Mouse (Mus musculus): ENCODE data around the gene Wdr31. TPM values are rescaled to one million over a fixed set of nuclear protein-coding genes. Genes with fewer than 3 reads are reported as not detected.

Wdr31 gene
- polyA plus RNA-seq, 1 experiment, result not detected

DNA sequence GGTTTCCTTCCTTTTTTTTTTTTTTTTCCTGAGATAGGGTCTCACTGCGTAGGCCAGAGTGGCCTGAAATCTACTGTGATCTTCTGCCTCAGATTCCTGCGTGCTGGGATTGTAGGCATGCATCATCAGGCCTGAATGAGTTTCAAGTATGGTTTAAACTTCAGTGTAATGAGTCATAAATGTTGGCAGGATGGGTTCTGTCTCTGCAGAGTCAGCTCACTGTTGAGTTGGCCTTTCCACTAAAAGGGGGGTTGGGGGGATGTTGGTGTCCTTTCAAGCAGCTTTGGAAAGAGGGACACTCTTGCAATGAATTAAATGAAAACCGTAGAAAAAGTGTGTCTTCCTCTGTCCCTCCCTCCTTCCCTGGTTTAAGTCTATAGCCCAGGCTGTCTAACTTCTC, 71.7 kb downstream of the Wdr31 start:
- no peaks in the 10 kb centered on the region for H3K4me1 ChIP-seq (ENCODE audit: control insufficient read depth, insufficient read depth, low read length)
- 75% methylated on average over 3 of the region's 3 CpGs for WGBS
- no peak overlapping the region for H3K4me3 ChIP-seq (ENCODE audit: insufficient read depth, low read depth, low read length)
- no peak for TF ChIP-seq POLR2A (IDR thresholded peaks at IDR 0.05; ENCODE audit: insufficient read depth, low read depth, low read length)
- no peak for TF ChIP-seq CTCF (IDR thresholded peaks at IDR 0.05; ENCODE audit: insufficient read depth, low read depth, low read length)
- no peak overlapping the region for H3K27ac ChIP-seq (ENCODE audit: insufficient read depth, low read depth, low read length)

Other genes with a start within 250 kb of the Wdr31 start
- not detected in 2 replicates for gene Zfp37, start 239.8 kb downstream of the Wdr31 start, polyA plus RNA-seq (2012; ENCODE audit: insufficient read depth, insufficient read length, low replicate concordance, missing spikeins)
- not detected in 2 replicates for gene Slc31a2, start 208.3 kb downstream of the Wdr31 start, polyA plus RNA-seq (2012; ENCODE audit: insufficient read depth, insufficient read length, low replicate concordance, missing spikeins)
- not detected in 2 replicates for gene Fkbp15, start 110.3 kb downstream of the Wdr31 start, polyA plus RNA-seq (2012; ENCODE audit: insufficient read depth, insufficient read length, low replicate concordance, missing spikeins)
- gene Slc31a1, start 110.2 kb downstream of the Wdr31 start, polyA plus RNA-seq (2012; ENCODE audit: insufficient read depth, insufficient read length, low replicate concordance, missing spikeins), result not detected in 2 replicates
- gene Cdc26, start 62.3 kb downstream of the Wdr31 start, polyA plus RNA-seq (2012; ENCODE audit: insufficient read depth, insufficient read length, low replicate concordance, missing spikeins), result not detected in 2 replicates
- not detected in 2 replicates for gene Prpf4, start 62.1 kb downstream of the Wdr31 start, polyA plus RNA-seq (2012; ENCODE audit: insufficient read depth, insufficient read length, low replicate concordance, missing spikeins)
- not detected in 2 replicates for gene Rnf183, start 35.6 kb downstream of the Wdr31 start, polyA plus RNA-seq (2012; ENCODE audit: insufficient read depth, insufficient read length, low replicate concordance, missing spikeins)
- not detected in 2 replicates for gene Bspry, start 9.2 kb upstream of the Wdr31 start, polyA plus RNA-seq (2012; ENCODE audit: insufficient read depth, insufficient read length, low replicate concordance, missing spikeins)
- gene Hdhd3, start 32.6 kb upstream of the Wdr31 start, polyA plus RNA-seq (2012; ENCODE audit: insufficient read depth, insufficient read length, low replicate concordance, missing spikeins), result not detected in 2 replicates
- gene Alad, start 49.0 kb upstream of the Wdr31 start, polyA plus RNA-seq (2012; ENCODE audit: insufficient read depth, insufficient read length, low replicate concordance, missing spikeins), result not detected in 2 replicates
- not detected in 2 replicates for gene Pole3, start 54.2 kb upstream of the Wdr31 start, polyA plus RNA-seq (2012; ENCODE audit: insufficient read depth, insufficient read length, low replicate concordance, missing spikeins)
- not detected in 2 replicates for gene 4933430I17Rik, start 54.5 kb upstream of the Wdr31 start, polyA plus RNA-seq (2012; ENCODE audit: insufficient read depth, insufficient read length, low replicate concordance, missing spikeins)
- gene Rgs3, start 89.0 kb upstream of the Wdr31 start, polyA plus RNA-seq (2012; ENCODE audit: insufficient read depth, insufficient read length, low replicate concordance, missing spikeins), result not detected in 2 replicates